Mouse (Mus musculus) limb, embryonic 10.5 days (tissue): ENCODE results near the gene Cited4. TPM values are rescaled to one million over a fixed set of nuclear protein-coding genes. Genes with fewer than 3 reads are reported as not detected.

Experiments
- DNase-seq: peaks from one replicate; pipeline ENCODE4 v3.0.0-alpha.2; 2017; ENCODE audit warnings: low spot score
- H3K27ac ChIP-seq: fragments of 300-500 bp; sonication (generic); 2 replicates; pipeline ENCODE4 v1.5.1; 2016; ENCODE audit warnings: mild to moderate bottlenecking
- H3K27me3 ChIP-seq: fragments of 300-500 bp; sonication (generic); 2 replicates; pipeline ENCODE4 v1.6.1; 2016; ENCODE audit warnings: low read depth, mild to moderate bottlenecking; ENCODE audit not compliant: poor library complexity, severe bottlenecking
- H3K36me3 ChIP-seq: fragments of 300-500 bp; sonication (generic); 2 replicates; pipeline ENCODE4 v1.6.1; 2016; ENCODE audit warnings: mild to moderate bottlenecking, moderate library complexity
- H3K4me1 ChIP-seq: fragments of 300-500 bp; sonication (generic); 2 replicates; pipeline ENCODE4 v1.6.1; 2016
- H3K4me3 ChIP-seq: fragments of 300-500 bp; sonication (generic); 2 replicates; pipeline ENCODE4 v1.5.1; 2016; ENCODE audit warnings: mild to moderate bottlenecking, moderate library complexity
- H3K9me3 ChIP-seq: fragments of 300-500 bp; sonication (generic); replicated peaks from 2 replicates; pipeline ENCODE4 v1.6.1; 2016; ENCODE audit warnings: mild to moderate bottlenecking
- WGBS: fragments of 180-500 bp; shearing (Covaris S2); methylation state at CpG from one replicate; pipeline ENCODE4 v1.1.7; 2016; 5-methylcytosine and 5-hydroxymethylcytosine counted together
- polyA plus RNA-seq: library from polyadenylated mRNA; unstranded; fragments of >200 nt; fragmentation: Nextera tagmentation; extraction: Ambion mirVana; gene quantifications from 2 replicates; pipeline ENCODE4 v1.2.1, GENCODE M21; 2016

The Cited4 gene
- polyA plus RNA-seq, 1 experiment from 2014 or later = 9.1 TPM

DNA sequence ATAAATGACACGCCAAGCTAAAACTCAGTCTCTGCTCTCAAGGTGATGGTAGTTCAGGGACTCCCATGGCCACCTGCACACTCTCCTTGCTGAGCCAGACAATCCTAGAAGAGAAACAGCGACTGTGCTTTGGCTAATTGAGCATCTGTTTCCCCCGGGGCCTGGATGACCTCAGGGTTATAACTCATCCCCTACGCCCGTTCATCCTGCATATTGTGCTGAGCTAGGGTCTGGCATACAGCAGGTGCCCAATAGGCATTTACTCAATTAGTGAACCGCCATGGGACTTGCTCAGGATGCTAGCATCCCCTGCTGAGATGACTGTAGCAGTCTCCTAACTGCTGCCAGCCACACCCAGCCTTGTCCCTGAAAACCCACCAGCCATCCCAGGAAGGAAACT lies 20.9 kb downstream of the Cited4 start:
- H3K36me3 ChIP-seq = no peaks in the 10 kb centered on the region
- no peak for DNase-seq
- H3K4me3 ChIP-seq = no peak overlapping the region
- no peaks in the 10 kb centered on the region for H3K4me1 ChIP-seq
- no peaks in the 10 kb centered on the region for H3K9me3 ChIP-seq
- H3K27ac ChIP-seq = no peak overlapping the region
- H3K27me3 ChIP-seq = 0 out of 2 replicates have a peak, but pooled peaks cover 6% of the 10 kb centered on the region
- 39% methylated on average over 6 of the region's 6 CpGs for WGBS

DNA sequence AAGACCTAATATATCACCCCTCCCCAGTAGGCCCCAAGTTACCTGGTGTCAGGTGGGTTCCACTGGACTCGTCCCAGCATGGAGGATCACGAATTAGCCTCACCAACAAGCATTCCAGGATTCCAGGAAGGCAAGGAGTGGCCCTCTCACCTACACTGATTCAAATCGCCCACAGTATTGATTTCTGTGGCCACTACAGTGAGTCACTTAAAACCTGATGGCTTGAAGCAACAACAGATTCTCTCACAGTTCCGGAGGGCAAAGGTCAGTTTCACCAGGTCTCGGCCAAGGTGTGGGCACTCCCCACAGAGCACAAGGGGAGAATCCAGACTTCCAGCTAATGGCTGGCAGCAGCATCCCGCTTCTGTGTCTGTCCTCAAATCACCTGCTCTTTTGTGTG lies 22.9 kb downstream of the Cited4 start:
- Histone ChIP-seq H3K4me3 (no peak overlapping the region), H3K36me3 (no peaks in the 10 kb centered on the region), H3K9me3 (no peaks in the 10 kb centered on the region), H3K27ac (no peak overlapping the region), H3K4me1 (no peaks in the 10 kb centered on the region), H3K27me3 (0 out of 2 replicates have a peak, but pooled peaks cover under 1% of the 10 kb centered on the region)
- DNase-seq = no peak
- 71% methylated on average over 6 of the region's 6 CpGs for WGBS

DNA sequence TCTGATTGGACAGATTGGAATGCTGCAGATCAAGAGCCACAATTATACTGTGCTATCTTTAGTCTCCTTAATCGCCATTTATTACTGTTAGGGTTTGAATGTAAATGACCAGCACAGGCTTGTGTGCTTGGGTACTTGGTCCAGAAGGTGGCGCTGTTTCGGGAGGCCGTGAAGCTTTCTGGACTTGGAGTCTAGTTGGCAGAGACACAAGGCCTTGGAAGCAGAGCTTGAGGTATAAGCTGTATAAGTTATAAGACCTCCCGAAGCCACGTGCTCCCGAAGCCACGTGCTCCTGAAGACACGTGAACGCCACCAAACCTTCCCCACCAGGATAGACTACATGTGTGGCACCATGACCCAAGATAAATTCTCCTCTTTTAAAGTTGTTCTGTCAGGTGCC lies 26.3 kb downstream of the Cited4 start:
- Histone ChIP-seq H3K4me1 (peaks cover 2% of the 10 kb centered on the region; the same call in 1 of the 2 replicates), H3K9me3 (no peaks in the 10 kb centered on the region), H3K27me3 (peaks cover 35% of the 10 kb centered on the region), H3K27ac (no peak overlapping the region), H3K4me3 (no peak overlapping the region), H3K36me3 (no peaks in the 10 kb centered on the region)
- WGBS = 40% methylated on average over 10 of the region's 10 CpGs
- DNase-seq = peak; percentile 67

DNA sequence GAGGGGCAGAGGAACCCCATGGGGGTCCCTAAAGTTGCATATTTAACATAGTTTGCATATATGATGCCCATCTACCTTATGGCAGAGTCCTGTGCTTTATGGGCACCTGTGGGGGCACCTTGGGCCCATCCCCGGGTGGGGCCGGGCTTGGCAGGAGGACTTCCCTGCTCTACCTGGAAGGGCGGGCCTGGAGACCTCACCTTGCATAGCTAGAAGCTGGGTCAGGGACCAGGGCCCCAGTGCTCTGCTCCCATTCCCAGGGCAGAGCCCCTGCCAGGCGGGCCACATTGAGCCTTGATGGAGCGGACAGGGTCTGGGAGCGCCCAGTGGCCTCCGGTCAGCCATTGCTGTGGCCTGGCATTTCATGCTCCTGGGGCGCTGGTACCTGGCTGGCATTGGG lies 31.0 kb downstream of the Cited4 start:
- peaks cover 74% of the 10 kb centered on the region for H3K27me3 ChIP-seq
- H3K4me3 ChIP-seq = peak overlapping the region; percentile 31; the same call in 1 of the 2 replicates
- WGBS = 92% methylated on average over 8 of the region's 8 CpGs
- no peaks in the 10 kb centered on the region for H3K36me3 ChIP-seq
- peaks cover 10% of the 10 kb centered on the region for H3K4me1 ChIP-seq
- no peaks in the 10 kb centered on the region for H3K9me3 ChIP-seq
- DNase-seq = no peak
- H3K27ac ChIP-seq = no peak overlapping the region

DNA sequence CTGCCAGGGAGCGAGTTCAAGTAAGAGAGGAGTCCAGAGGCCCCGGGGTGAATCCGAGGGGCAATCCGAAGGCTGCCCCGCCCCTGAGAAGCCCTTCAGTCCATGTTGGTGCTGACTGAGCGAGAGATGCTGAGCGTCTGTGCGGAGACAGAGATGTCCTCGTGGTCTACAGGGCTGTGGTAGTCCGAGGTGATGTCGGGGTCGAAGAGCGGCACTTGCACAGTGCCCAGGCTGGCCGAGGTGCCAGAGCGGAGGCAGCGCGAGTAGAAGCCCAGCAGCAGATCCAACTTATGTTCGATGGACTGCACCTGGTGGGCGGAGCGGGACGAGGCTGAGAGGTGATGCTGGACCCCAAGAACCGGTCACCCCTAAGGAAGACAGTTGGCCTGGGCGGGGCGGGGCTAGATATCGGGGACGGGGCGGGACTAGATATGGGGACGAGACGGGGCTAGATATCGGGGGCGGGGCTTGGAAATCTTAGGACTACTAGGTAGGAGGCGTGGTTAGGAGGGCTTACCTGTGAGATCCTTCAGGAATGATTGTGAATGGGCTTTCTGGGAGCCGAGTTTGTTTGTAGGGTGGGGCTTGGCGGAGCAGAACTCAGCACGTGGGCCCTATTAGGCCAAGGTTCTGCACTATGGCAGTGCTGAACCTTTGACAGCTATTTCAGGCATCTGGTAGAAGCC lies 31.6 kb downstream of the Cited4 start:
- Histone ChIP-seq H3K27me3 (peaks cover 74% of the 10 kb centered on the region), H3K36me3 (no peaks in the 10 kb centered on the region), H3K27ac (no peak overlapping the region), H3K4me3 (peak overlapping the region; percentile 31; the same call in 1 of the 2 replicates), H3K4me1 (peaks cover 10% of the 10 kb centered on the region), H3K9me3 (no peaks in the 10 kb centered on the region)
- 11% methylated on average over 35 of the region's 35 CpGs for WGBS
- DNase-seq = no peak

DNA sequence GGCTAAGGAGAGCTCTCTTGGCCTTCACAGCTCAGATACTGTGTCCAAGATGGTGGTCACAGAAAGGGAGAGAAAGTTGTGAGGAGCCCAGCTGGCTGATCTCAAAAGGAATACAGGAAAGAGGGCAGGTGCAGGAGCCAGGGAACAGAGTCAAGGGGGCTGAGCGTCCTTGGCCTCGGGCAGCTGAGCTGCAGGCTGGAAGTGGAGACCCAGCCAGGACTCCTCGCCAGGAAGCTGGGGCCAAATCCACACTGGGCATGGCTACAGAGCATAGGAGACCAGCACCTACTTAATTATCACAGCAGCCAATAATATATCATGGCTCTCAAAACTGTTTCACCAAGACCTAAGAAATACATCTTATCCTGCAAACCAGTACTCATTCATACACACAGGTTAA lies 34.8 kb downstream of the Cited4 start:
- Histone ChIP-seq H3K27me3 (peaks cover 59% of the 10 kb centered on the region), H3K27ac (no peak overlapping the region), H3K4me3 (no peak overlapping the region), H3K4me1 (peaks cover 10% of the 10 kb centered on the region), H3K9me3 (no peaks in the 10 kb centered on the region), H3K36me3 (no peaks in the 10 kb centered on the region)
- no peak for DNase-seq
- WGBS = 81% methylated on average over 3 of the region's 3 CpGs

DNA sequence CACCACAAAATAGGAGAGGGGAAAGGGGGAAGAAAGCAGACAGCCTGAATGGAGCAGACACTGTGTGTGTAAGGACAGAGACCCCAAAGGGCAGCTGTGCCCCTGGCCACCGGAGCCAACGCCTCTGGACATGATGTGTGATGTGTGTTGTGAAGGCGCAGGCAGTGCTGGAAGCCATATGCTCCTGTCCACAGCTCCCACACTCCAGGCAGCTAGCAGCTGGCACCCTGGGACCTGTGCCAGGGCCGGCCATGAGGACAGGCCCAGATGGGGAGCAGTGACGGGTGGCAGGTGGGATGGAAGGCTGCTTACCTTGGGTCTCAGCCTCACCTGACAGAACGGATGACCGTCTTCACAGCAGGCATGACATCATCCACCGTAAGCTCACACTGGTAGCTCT lies 35.7 kb downstream of the Cited4 start:
- Histone ChIP-seq H3K27ac (no peak overlapping the region), H3K4me3 (no peak overlapping the region), H3K4me1 (peaks cover 10% of the 10 kb centered on the region), H3K9me3 (no peaks in the 10 kb centered on the region), H3K27me3 (peaks cover 50% of the 10 kb centered on the region), H3K36me3 (no peaks in the 10 kb centered on the region)
- no peak for DNase-seq
- 92% methylated on average over 8 of the region's 8 CpGs for WGBS

DNA sequence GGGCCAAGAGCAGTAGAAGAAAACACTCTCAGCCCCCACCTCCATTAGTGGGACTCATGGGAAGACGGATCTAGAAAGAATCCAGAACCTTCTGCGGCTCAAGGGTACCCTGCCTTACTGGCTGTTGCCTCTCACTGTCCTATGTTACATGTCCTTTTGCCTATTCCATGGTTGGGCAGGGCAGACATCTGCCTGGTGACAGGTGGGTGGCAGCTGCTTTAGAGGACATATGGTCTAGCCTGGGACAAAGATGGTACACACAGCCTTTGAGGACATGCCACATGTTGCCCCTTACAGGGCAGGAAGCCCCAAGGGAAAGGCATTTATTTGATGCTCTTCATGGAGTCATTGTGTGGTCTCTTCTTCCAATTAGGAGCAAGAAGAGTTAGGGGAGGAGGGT lies 36.1 kb downstream of the Cited4 start:
- Histone ChIP-seq H3K9me3 (no peaks in the 10 kb centered on the region), H3K36me3 (no peaks in the 10 kb centered on the region), H3K27me3 (peaks cover 45% of the 10 kb centered on the region), H3K4me1 (peaks cover 10% of the 10 kb centered on the region), H3K27ac (no peak overlapping the region), H3K4me3 (no peak overlapping the region)
- DNase-seq = no peak
- 98% methylated on average over 2 of the region's 2 CpGs for WGBS

DNA sequence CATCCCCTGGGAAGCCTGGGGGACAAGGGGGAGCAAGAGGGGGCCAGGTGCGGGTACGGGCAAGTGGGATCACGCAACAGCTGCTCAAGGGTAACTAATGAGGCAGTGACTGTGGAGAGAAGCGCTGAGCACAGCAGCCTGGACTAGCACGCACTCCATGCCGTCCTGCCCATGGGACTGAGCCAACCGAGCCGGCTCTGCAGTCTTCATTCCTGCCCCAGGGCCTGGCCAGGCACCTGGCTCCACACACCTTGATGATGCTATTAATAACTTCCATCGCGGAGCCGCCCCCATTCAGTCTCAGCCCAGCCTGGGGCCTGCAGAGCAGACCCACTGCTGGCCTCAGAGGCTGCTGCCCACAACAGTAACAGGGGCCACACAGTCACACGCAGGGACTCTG lies 45.9 kb downstream of the Cited4 start:
- Histone ChIP-seq H3K27ac (0 out of 2 replicates have a peak overlapping the region, but pooled peaks have one; percentile 10), H3K9me3 (no peaks in the 10 kb centered on the region), H3K27me3 (peaks cover 36% of the 10 kb centered on the region), H3K4me3 (no peak overlapping the region), H3K36me3 (no peaks in the 10 kb centered on the region), H3K4me1 (peaks cover 38% of the 10 kb centered on the region)
- no peak for DNase-seq
- 85% methylated on average over 12 of the region's 12 CpGs for WGBS

DNA sequence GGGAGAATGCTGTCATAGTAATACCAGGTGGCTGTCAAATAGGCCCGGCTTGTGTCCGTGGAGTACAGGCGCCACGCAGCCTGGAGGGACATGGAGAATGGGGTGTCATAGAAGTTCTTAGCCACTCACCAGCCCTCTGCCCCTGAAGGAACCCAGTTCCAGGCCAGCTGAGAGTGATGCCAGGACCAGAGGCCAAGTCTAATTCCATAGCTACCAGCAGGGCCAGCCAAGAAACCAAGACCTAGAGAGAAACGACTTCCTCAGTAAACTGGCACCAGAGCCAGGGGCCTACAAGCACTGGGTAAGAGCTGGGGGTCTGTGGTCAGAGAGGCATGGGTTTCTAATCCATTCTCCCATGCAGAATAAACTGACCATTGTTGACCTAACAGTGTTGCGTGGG lies 46.6 kb downstream of the Cited4 start:
- no peak for DNase-seq
- H3K4me3 ChIP-seq = no peak overlapping the region
- H3K27me3 ChIP-seq = peaks cover 44% of the 10 kb centered on the region
- H3K4me1 ChIP-seq = peaks cover 36% of the 10 kb centered on the region
- no peaks in the 10 kb centered on the region for H3K9me3 ChIP-seq
- H3K36me3 ChIP-seq = no peaks in the 10 kb centered on the region
- H3K27ac ChIP-seq = no peak overlapping the region
- WGBS = 96% methylated on average over 6 of the region's 6 CpGs

DNA sequence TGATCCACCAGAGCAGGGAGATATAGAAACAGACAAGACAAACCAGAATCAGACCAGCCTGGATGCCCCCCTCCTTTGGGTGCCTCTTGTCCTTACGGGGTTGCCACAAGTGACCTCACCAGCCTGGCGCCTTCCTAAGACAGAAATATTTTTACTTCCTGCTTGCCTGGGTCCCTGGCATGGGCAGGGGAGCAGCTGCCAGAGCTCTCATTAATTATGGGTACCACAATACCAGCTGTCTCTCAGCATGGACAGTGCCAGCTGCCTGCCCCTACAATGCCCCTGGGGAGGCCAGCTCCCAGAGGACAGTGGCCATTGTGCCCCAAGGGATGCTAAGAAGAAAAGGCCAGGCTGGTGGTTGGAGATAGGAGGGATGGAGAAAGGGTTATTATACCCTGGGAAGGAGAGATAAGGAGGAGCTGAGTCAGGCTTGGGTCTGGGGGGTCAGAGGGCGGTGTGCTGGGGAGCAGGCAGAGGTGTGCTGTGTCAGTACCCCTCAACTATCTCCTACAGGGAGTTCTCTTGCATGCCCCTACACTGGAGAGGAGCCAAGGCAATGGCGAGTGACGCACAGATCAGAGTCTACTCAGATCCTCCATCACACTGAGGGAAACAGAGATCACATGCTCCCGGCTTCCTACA lies 47.6 kb downstream of the Cited4 start:
- H3K27me3 ChIP-seq = peaks cover 51% of the 10 kb centered on the region

DNA sequence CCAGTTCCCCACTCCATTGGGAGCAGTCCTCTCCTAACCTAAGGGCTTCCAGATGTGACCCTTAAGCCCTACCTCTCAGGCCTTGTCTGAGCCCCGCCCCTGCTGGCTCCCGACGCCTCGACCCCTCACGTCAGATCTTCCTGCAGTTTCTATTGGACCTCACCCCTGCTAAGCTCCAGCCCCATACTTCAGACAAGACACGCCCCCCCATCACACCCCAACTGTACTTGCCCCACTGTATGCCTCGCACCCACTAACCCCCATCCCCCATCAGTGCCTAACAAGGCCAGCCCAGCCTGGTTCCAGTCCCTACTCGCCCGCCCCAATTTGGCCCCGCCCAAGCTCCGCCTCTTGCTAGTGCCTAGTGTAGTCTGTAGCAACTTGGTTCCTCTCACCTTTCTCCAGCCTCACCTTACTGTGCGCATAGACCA lies 49.8 kb downstream of the Cited4 start:
- DNase-seq = peak; percentile 82
- Histone ChIP-seq H3K4me3 (peak overlapping the region; percentile 54), H3K27me3 (peaks cover 51% of the 10 kb centered on the region), H3K9me3 (no peaks in the 10 kb centered on the region), H3K4me1 (peaks cover 35% of the 10 kb centered on the region), H3K27ac (peak overlapping the region; percentile 82), H3K36me3 (no peaks in the 10 kb centered on the region)
- WGBS = 1% methylated on average over 12 of the region's 12 CpGs

More for the DNA sequence above, 47.6 kb downstream of the Cited4 start:
- Histone ChIP-seq H3K4me1 (peaks cover 31% of the 10 kb centered on the region), H3K4me3 (no peak overlapping the region), H3K9me3 (no peaks in the 10 kb centered on the region), H3K27ac (no peak overlapping the region), H3K36me3 (no peaks in the 10 kb centered on the region)
- no peak for DNase-seq
- 82% methylated on average over 6 of the region's 6 CpGs for WGBS

DNA sequence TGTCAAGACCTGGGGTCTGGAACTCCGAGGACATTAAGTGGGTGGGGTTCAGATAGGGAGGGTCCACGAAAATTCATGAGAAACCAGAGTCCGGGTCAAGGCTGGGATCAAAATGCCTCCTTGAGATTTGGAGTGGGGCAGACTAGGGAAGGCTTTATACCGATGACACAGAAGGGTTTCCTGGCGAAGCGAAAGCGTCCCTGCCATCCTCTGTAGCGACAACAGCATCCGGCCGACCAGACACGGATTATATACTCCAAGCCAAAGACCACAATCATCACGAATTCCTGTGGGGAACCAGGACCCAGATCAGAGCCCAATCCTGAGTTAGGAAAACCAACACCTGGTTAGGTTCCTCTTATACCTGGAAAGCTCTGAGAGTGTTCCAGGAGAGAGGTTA lies 50.4 kb downstream of the Cited4 start:
- Histone ChIP-seq H3K27me3 (peaks cover 50% of the 10 kb centered on the region), H3K9me3 (no peaks in the 10 kb centered on the region), H3K4me1 (peaks cover 35% of the 10 kb centered on the region), H3K36me3 (no peaks in the 10 kb centered on the region), H3K4me3 (peak overlapping the region; percentile 54), H3K27ac (peak overlapping the region; percentile 82)
- WGBS = 20% methylated on average over 12 of the region's 12 CpGs
- no peak for DNase-seq
